ENCODE assay signal across 18 mouse cellular contexts in genomic region chr8:78054435-78054834, GRCm38 (mm10).
DNase-seq lines count a peak whose midpoint lies in the region; ATAC-seq and TF ChIP-seq lines count a peak whose summit lies in the region.
"Had no signal": no experiment of that assay in that cellular context is flagged by ENCODE, and none has a peak within 500 bp of the region (broad histone marks: within the 10 kb centered on the region; RNA-seq: fewer than 3 reads in every experiment).

No protein-coding gene starts in this region.

- H3K27me3 ChIP-seq in heart, embryonic 11.5 days (ENCODE audit: control insufficient read depth, insufficient read depth, low read length), result no peaks in the 10 kb centered on the region
- no peaks in the 10 kb centered on the region for H3K27me3 ChIP-seq in liver, embryonic 12.5 days (replicated peaks)
- no peaks in the 10 kb centered on the region for H3K27me3 ChIP-seq in liver, postnatal 0 days (ENCODE audit: insufficient read depth, low read length)
- no peaks in the 10 kb centered on the region for H3K27me3 ChIP-seq in limb, embryonic 11.5 days (ENCODE audit: control insufficient read depth, insufficient read depth, low read length)
- H3K27me3 ChIP-seq in forebrain, postnatal 0 days (ENCODE audit: insufficient read depth, low read length), result no peaks in the 10 kb centered on the region
- H3K27me3 ChIP-seq: neural tube, embryonic 13.5 days had no signal

- no peak for ATAC-seq in heart, embryonic 11.5 days (replicated peaks; ENCODE audit: insufficient number of reproducible peaks, low FRiP score, low TSS enrichment)
- ATAC-seq in liver, embryonic 12.5 days, result no peak
- no peak for ATAC-seq in liver, postnatal 0 days
- no peak for ATAC-seq in limb, embryonic 11.5 days (ENCODE audit: insufficient number of reproducible peaks, low FRiP score, low TSS enrichment, low read depth)
- ATAC-seq in forebrain, postnatal 0 days, result no peak
- ATAC-seq: inflammation-experienced regulatory T-cells, adult 6 months had no signal

- H3K27ac ChIP-seq in heart, embryonic 11.5 days (ENCODE audit: low read depth, low read length), result no peak overlapping the region
- no peak overlapping the region for H3K27ac ChIP-seq in liver, embryonic 12.5 days
- no peak overlapping the region for H3K27ac ChIP-seq in liver, postnatal 0 days (ENCODE audit: low read depth)
- no peak overlapping the region for H3K27ac ChIP-seq in limb, embryonic 11.5 days (replicated peaks; ENCODE audit: low read depth, low read length)
- no peak overlapping the region for H3K27ac ChIP-seq in forebrain, postnatal 0 days (ENCODE audit: low read depth, low read length)
- H3K27ac ChIP-seq: forebrain, embryonic 10.5 days; neural tube, embryonic 13.5 days had no signal

- no peak for TF ChIP-seq CTCF in liver, postnatal 0 days (IDR thresholded peaks at IDR 0.05; ENCODE audit: low read depth)
- no peak for TF ChIP-seq CTCF in forebrain, postnatal 0 days (IDR thresholded peaks at IDR 0.05; ENCODE audit: low read depth)

- no peak for TF ChIP-seq EP300 in liver, postnatal 0 days (IDR thresholded peaks at IDR 0.05; ENCODE audit: low read depth)

- H3K4me3 ChIP-seq in heart, embryonic 11.5 days (ENCODE audit: low read depth, low read length), result no peak overlapping the region
- no peak overlapping the region for H3K4me3 ChIP-seq in liver, embryonic 12.5 days
- no peak overlapping the region for H3K4me3 ChIP-seq in liver, postnatal 0 days (ENCODE audit: low read depth, low read length)
- no peak overlapping the region for H3K4me3 ChIP-seq in limb, embryonic 11.5 days (ENCODE audit: low read depth, low read length)
- no peak overlapping the region for H3K4me3 ChIP-seq in forebrain, postnatal 0 days (ENCODE audit: low read depth, low read length)
- H3K4me3 ChIP-seq: forebrain, embryonic 10.5 days; neural tube, embryonic 13.5 days had no signal

- 12% methylated on average over 5 of the region's 5 CpGs for WGBS in heart, embryonic 11.5 days (ENCODE audit: insufficient replicate concordance)
- 8% methylated on average over 5 of the region's 5 CpGs for WGBS in liver, embryonic 12.5 days (ENCODE audit: insufficient replicate concordance)
- 13% methylated on average over 5 of the region's 5 CpGs for WGBS in liver, postnatal 0 days (ENCODE audit: insufficient replicate concordance)
- 14% methylated on average over 5 of the region's 5 CpGs for WGBS in limb, embryonic 11.5 days
- 25% methylated on average over 5 of the region's 5 CpGs for WGBS in forebrain, postnatal 0 days

- H3K9ac ChIP-seq in heart, embryonic 11.5 days (ENCODE audit: low read depth, low read length), result no peak overlapping the region
- no peak overlapping the region for H3K9ac ChIP-seq in liver, embryonic 12.5 days
- no peak overlapping the region for H3K9ac ChIP-seq in liver, postnatal 0 days (replicated peaks)
- H3K9ac ChIP-seq in limb, embryonic 11.5 days (ENCODE audit: low read length), result no peak overlapping the region
- no peak overlapping the region for H3K9ac ChIP-seq in forebrain, postnatal 0 days
- H3K9ac ChIP-seq: neural tube, embryonic 13.5 days had no signal

- H3K9me3 ChIP-seq in heart, embryonic 11.5 days (replicated peaks; ENCODE audit: control insufficient read depth, low read length), result no peaks in the 10 kb centered on the region
- H3K9me3 ChIP-seq in liver, embryonic 12.5 days (replicated peaks), result no peaks in the 10 kb centered on the region
- 0 out of 2 replicates have a peak, but pooled peaks cover under 1% of the 10 kb centered on the region for H3K9me3 ChIP-seq in liver, postnatal 0 days (ENCODE audit: low read length)
- no peaks in the 10 kb centered on the region for H3K9me3 ChIP-seq in limb, embryonic 11.5 days (ENCODE audit: control insufficient read depth, low read length)
- no peaks in the 10 kb centered on the region for H3K9me3 ChIP-seq in forebrain, postnatal 0 days (ENCODE audit: low read length)
- H3K9me3 ChIP-seq: forebrain, embryonic 10.5 days; G1E; neural tube, embryonic 13.5 days had no signal

- no peaks in the 10 kb centered on the region for H3K4me1 ChIP-seq in heart, embryonic 11.5 days (ENCODE audit: control insufficient read depth, insufficient read depth, low read length)
- no peaks in the 10 kb centered on the region for H3K4me1 ChIP-seq in liver, embryonic 12.5 days
- H3K4me1 ChIP-seq in liver, postnatal 0 days (ENCODE audit: insufficient read depth), result no peaks in the 10 kb centered on the region
- 0 out of 2 replicates have a peak, but pooled peaks cover 3% of the 10 kb centered on the region for H3K4me1 ChIP-seq in limb, embryonic 11.5 days (ENCODE audit: control insufficient read depth, insufficient read depth, low read length)
- H3K4me1 ChIP-seq in forebrain, postnatal 0 days (ENCODE audit: insufficient read depth), result no peaks in the 10 kb centered on the region
- H3K4me1 ChIP-seq: neural tube, embryonic 13.5 days had no signal

- intact Hi-C loops in heart, postnatal 36 days (cut with DNase I), result no loop called here

- no peaks in the 10 kb centered on the region for H3K36me3 ChIP-seq in heart, embryonic 11.5 days (ENCODE audit: control insufficient read depth, insufficient read depth, low read length)
- H3K36me3 ChIP-seq in liver, embryonic 12.5 days, result no peaks in the 10 kb centered on the region
- H3K36me3 ChIP-seq in liver, postnatal 0 days (replicated peaks; ENCODE audit: insufficient read depth, low read length), result no peaks in the 10 kb centered on the region
- H3K36me3 ChIP-seq in limb, embryonic 11.5 days (ENCODE audit: control insufficient read depth, insufficient read depth, low read length), result no peaks in the 10 kb centered on the region
- H3K36me3 ChIP-seq in forebrain, postnatal 0 days (ENCODE audit: insufficient read depth), result no peaks in the 10 kb centered on the region
- H3K36me3 ChIP-seq: forebrain, embryonic 10.5 days; G1E; neural tube, embryonic 13.5 days had no signal

- DNase-seq in heart, postnatal 36 days, result no peak
- DNase-seq in liver, postnatal 0 days, result no peak
- peak; percentile 29 for DNase-seq in embryo, embryonic 10.5 days (ENCODE audit: low spot score)
- peak; percentile 41 for DNase-seq in limb, embryonic 11.5 days (ENCODE audit: low spot score)
- DNase-seq in urinary bladder, adult 2 months (ENCODE audit: low spot score), result no peak
- no peak for DNase-seq in forebrain, postnatal 0 days
- DNase-seq: B cell, adult 2 months; heart, postnatal 14 days; lung, adult 2 months; midbrain, embryonic 14.5 days; right cerebral cortex, adult 18-20 months; thymus, postnatal 25 days had no signal

- H3K4me2 ChIP-seq in heart, embryonic 11.5 days, result peak overlapping the region; percentile 42
- peak overlapping the region; percentile 18; the same call in 1 of the 2 replicates for H3K4me2 ChIP-seq in liver, embryonic 12.5 days
- H3K4me2 ChIP-seq in liver, postnatal 0 days (ENCODE audit: low read depth, low read length), result no peak overlapping the region
- no peak overlapping the region for H3K4me2 ChIP-seq in limb, embryonic 11.5 days (ENCODE audit: low read depth, severe bottlenecking)
- no peak overlapping the region for H3K4me2 ChIP-seq in forebrain, postnatal 0 days (ENCODE audit: low read depth)
- H3K4me2 ChIP-seq: neural tube, embryonic 13.5 days had no signal

Comparison
In these comparisons a context has a peak if more than half of its experiments do, and no peak if none do; other contexts are left out.
1. H3K4me2 ChIP-seq: peak in heart, embryonic 11.5 days (single experiment) and liver, embryonic 12.5 days (single experiment); none in liver, postnatal 0 days (single experiment), limb, embryonic 11.5 days (single experiment) and forebrain, postnatal 0 days (single experiment).
2. DNase-seq: peak in embryo, embryonic 10.5 days (single experiment) and limb, embryonic 11.5 days (single experiment); none in heart, postnatal 36 days (0 of 2), liver, postnatal 0 days (single experiment), urinary bladder, adult 2 months (single experiment) and forebrain, postnatal 0 days (single experiment).